Mouse (Mus musculus) testis, adult 2 months (tissue): ENCODE results near the gene Atp6v0a1. TPM values are rescaled to one million over a fixed set of nuclear protein-coding genes. Genes with fewer than 3 reads are reported as not detected.

Source experiments
- H3K27ac ChIP-seq: fragments of 200-500 bp; 2 replicates; pipeline ENCODE4 v1.5.1; 2012; ENCODE audit warnings: low read depth, low read length; ENCODE audit not compliant: control insufficient read depth, insufficient read depth
- H3K27me3 ChIP-seq: fragments of 200-500 bp; 2 replicates; pipeline ENCODE4 v1.6.1; 2012; ENCODE audit warnings: mild to moderate bottlenecking, low read length, moderate library complexity; ENCODE audit not compliant: control insufficient read depth, insufficient read depth
- H3K36me3 ChIP-seq: fragments of 200-500 bp; 2 replicates; pipeline ENCODE4 v1.6.1; 2012; ENCODE audit warnings: mild to moderate bottlenecking, low read length; ENCODE audit not compliant: control insufficient read depth, insufficient read depth
- H3K4me1 ChIP-seq: fragments of 200-500 bp; 2 replicates; pipeline ENCODE4 v1.6.1; 2012; ENCODE audit warnings: low read length; ENCODE audit not compliant: control insufficient read depth, insufficient read depth
- H3K4me3 ChIP-seq: fragments of 200-500 bp; 2 replicates; pipeline ENCODE4 v1.5.1; 2012; ENCODE audit warnings: low read depth, mild to moderate bottlenecking, low read length, moderate library complexity, mixed read lengths; ENCODE audit not compliant: control insufficient read depth
- CTCF ChIP-seq: fragments of 200-500 bp; IDR thresholded peaks from 2 replicates; pipeline ENCODE4 v1.5.1; 2012; ENCODE audit warnings: low read depth, mild to moderate bottlenecking, inconsistent platforms, low read length, moderate library complexity; ENCODE audit not compliant: control insufficient read depth, insufficient read depth, insufficient replicate concordance
- POLR2A ChIP-seq: fragments of 200-500 bp; IDR thresholded peaks from 2 replicates; pipeline ENCODE4 v1.6.1; 2012; ENCODE audit warnings: low read depth, mild to moderate bottlenecking, inconsistent platforms, low read length, moderate library complexity; ENCODE audit not compliant: control insufficient read depth
- polyA plus RNA-seq: library from polyadenylated mRNA; depleted of rRNA; stranded (reverse); fragments of >200 nt; gene quantifications from 2 replicates; pipeline ENCODE4 v1.2.3, GENCODE M21; 2012

Atp6v0a1 gene
- polyA plus RNA-seq, 1 experiment, result 18.1 TPM

DNA sequence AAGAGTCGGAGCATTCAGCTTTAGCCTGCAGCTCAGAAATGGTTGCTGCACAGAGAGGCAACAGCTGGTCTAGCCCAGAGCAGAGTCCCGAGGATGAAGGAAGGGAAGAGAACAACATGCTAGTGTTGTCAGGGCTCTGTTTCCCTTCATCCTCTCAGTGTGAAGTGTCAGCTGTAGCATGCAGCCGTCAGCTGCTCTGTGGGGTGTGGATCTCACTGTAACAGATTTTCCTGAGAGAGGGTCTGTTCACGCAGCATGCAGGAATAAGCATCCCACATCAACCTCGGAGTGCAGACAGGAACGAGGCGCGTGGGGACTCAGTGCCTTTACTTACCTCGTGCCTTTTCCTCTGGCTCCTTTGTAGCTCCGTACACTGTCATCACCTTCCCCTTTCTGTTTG is 28.5 kb downstream of the Atp6v0a1 start:
- no peaks in the 10 kb centered on the region for H3K27me3 ChIP-seq
- TF ChIP-seq POLR2A (no peak), CTCF (no peak)
- no peaks in the 10 kb centered on the region for H3K4me1 ChIP-seq
- H3K4me3 ChIP-seq, result no peak overlapping the region
- H3K36me3 ChIP-seq, result no peaks in the 10 kb centered on the region
- H3K27ac ChIP-seq, result no peak overlapping the region

GRCm38 (mm10) chr11:101045826-101046225 is 36.6 kb downstream of the Atp6v0a1 start:
- H3K36me3 ChIP-seq, result peaks cover 2% of the 10 kb centered on the region; the same call in 1 of the 2 replicates
- no peak overlapping the region for H3K27ac ChIP-seq
- H3K27me3 ChIP-seq, result no peaks in the 10 kb centered on the region
- no peak overlapping the region for H3K4me3 ChIP-seq
- H3K4me1 ChIP-seq, result no peaks in the 10 kb centered on the region
- TF ChIP-seq POLR2A (no peak), CTCF (no peak)

DNA sequence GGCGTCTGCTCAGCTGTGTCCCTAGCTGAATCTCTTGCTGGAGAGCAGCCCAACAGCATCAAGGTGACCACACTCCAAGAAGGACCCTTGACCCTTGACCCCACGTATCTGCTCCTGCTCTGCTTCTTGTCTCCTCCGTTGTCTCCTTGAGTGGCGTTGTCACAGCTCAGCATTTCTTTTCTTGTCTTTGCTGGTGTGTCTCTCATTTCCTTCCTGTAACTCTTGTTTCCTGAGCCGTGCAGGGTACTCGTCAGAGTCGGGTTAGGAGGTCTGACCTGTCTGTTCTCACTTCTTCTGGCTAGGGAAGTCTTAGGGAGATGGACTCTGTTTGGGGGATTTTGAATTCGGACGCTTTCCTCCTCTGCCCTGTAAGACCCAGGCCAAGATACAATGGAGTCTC is 37.2 kb downstream of the Atp6v0a1 start:
- Histone ChIP-seq H3K4me3 (no peak overlapping the region), H3K36me3 (peaks cover 2% of the 10 kb centered on the region; the same call in 1 of the 2 replicates), H3K27ac (no peak overlapping the region), H3K27me3 (no peaks in the 10 kb centered on the region), H3K4me1 (no peaks in the 10 kb centered on the region)
- TF ChIP-seq CTCF (no peak), POLR2A (no peak)

GRCm38 (mm10) chr11:101047502-101047901 is 38.2 kb downstream of the Atp6v0a1 start:
- no peaks in the 10 kb centered on the region for H3K27me3 ChIP-seq
- no peak overlapping the region for H3K4me3 ChIP-seq
- no peaks in the 10 kb centered on the region for H3K4me1 ChIP-seq
- peaks cover 2% of the 10 kb centered on the region; the same call in 1 of the 2 replicates for H3K36me3 ChIP-seq
- TF ChIP-seq POLR2A (no peak), CTCF (no peak)
- no peak overlapping the region for H3K27ac ChIP-seq

GRCm38 (mm10) chr11:101050359-101050758 is 41.1 kb downstream of the Atp6v0a1 start:
- Histone ChIP-seq H3K4me3 (no peak overlapping the region), H3K27me3 (no peaks in the 10 kb centered on the region), H3K27ac (no peak overlapping the region), H3K36me3 (no peaks in the 10 kb centered on the region; the same call in 1 of the 2 replicates), H3K4me1 (no peaks in the 10 kb centered on the region)
- no peak for TF ChIP-seq POLR2A
- TF ChIP-seq CTCF, result no peak

DNA sequence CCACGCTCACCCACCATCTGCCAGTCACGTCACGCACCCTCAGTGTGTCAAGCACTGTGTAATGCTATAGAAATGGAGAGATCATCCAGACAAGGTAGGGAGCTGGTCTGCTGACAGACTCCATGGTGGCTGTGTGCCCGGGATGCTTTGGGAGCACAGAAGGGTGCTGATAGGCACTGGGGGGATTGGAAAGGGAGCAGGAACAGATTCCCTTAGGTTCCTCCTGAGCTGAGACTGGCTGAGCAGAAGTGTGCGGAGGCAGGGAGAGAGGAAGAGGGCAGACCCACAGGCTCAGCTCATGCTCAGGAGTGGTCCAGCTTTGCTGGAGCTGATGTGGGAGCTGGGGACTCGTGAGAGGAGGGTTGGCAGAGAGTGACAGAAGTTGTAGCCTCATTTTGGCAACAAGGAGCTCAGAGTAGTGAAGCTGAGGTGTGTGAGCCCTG is 41.8 kb downstream of the Atp6v0a1 start:
- no peak for TF ChIP-seq CTCF
- H3K27me3 ChIP-seq, result no peaks in the 10 kb centered on the region
- no peaks in the 10 kb centered on the region for H3K4me1 ChIP-seq
- no peak overlapping the region for H3K4me3 ChIP-seq
- no peak overlapping the region for H3K27ac ChIP-seq
- no peaks in the 10 kb centered on the region; the same call in 1 of the 2 replicates for H3K36me3 ChIP-seq

DNA sequence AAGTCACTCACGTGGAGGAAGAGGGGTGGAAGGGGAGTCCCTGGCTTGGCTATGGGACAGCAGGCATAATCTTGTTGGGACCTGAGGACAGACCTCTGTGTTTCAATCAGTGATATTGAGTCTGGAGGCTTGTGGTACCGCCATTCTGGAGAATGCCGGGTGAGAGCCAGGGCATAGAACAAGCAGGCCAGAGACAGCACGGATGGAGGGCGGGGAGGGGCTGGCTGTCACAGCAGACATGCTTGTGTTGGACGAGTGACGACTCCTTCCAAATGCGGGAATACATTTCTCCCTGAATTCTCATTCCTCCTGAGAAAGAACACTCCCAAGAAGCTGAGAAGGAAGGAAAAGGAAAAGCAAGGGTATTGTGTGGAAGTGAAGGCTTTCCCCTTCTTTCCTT is 42.4 kb downstream of the Atp6v0a1 start:
- TF ChIP-seq POLR2A (no peak), CTCF (no peak)
- no peaks in the 10 kb centered on the region for H3K36me3 ChIP-seq

DNA sequence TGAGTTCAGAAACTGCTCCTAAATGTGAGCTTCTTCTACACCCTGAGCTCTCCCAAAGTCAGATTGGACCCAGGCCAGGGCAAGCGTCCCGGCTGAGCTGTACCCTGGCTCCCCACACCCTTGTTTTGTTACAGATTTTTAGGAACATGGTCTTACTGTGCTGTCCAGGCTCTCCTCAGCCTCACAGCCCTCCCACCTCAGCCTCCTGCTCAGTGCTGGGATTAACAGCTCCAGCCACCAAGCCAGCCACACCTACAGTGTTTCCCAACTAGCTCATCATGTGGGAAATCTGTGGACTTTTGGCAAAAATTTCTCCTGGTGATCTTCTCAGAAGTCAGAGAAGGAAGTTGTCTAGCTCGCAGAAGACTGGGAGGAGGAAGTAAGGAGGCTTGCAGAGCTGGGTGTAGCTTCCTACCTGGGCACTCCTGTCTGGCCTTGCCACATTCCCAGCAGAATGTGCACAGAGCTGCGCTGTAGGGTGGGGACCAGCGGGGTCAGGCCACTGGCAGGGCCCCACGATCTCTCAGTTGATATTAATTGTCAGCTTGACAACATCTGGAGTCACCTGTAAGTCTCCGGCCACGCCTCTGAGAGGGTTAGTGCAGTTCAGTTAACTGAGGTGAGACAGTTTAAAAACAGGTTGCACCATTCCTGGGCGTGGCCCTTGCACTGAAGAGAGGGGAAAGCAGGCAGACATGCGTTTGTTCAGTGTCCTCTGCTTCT is 43.7 kb downstream of the Atp6v0a1 start:
- H3K36me3 ChIP-seq, result no peaks in the 10 kb centered on the region
- no peaks in the 10 kb centered on the region for H3K27me3 ChIP-seq

More for the DNA sequence above, 42.4 kb downstream of the Atp6v0a1 start:
- no peak overlapping the region for H3K27ac ChIP-seq
- H3K27me3 ChIP-seq, result no peaks in the 10 kb centered on the region
- peaks cover 1% of the 10 kb centered on the region for H3K4me1 ChIP-seq
- no peak overlapping the region for H3K4me3 ChIP-seq

More for the DNA sequence above, 43.7 kb downstream of the Atp6v0a1 start:
- Histone ChIP-seq H3K4me1 (peaks cover 3% of the 10 kb centered on the region), H3K27ac (peak overlapping the region; percentile 16; the same call in 1 of the 2 replicates), H3K4me3 (no peak overlapping the region)
- TF ChIP-seq POLR2A, result no peak
- no peak for TF ChIP-seq CTCF
